Mouse (Mus musculus): Measurements from ENCODE around the gene a.

DNA sequence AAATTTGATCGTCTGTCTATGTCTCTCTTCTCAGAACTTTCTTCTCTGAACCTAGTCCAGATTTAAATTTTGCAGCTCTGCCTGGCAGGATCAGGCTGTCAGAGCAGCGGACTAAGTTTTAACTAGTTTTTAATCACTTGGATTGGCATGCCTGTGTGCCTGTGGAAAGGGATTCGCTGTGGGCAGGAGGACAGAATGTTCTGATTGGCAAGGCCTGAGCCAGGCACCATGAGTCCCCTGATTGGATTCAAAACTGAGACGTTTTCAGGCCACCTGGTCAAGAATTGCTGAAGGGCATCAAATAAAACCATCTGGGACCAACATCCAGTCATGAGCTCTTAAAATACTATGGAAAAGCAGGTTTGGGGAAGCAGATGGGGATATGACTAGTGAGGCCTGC is 8.8 kb upstream of the a start:
- TF ChIP-seq CTCF (IDR thresholded peaks at IDR 0.05; ENCODE audit: low read depth), result no peak
- TF ChIP-seq EP300 (optimal IDR thresholded peaks at IDR 0.05), result no peak
